Mouse (Mus musculus): ENCODE measurements around the gene Ptpro.

The Ptpro gene

GRCm38 (mm10) chr6:137498781-137499180, 246.7 kb downstream of the Ptpro start:
- DNase-seq (ENCODE audit: low spot score) = no peak

- DNase-seq (ENCODE audit: low spot score) = no peak
These were observed 250.9 kb downstream of the Ptpro start for GRCm38 (mm10) chr6:137503009-137503408.

- DNase-seq (ENCODE audit: low spot score) = no peak
These were observed 251.3 kb downstream of the Ptpro start for GRCm38 (mm10) chr6:137503462-137503861.

DNA sequence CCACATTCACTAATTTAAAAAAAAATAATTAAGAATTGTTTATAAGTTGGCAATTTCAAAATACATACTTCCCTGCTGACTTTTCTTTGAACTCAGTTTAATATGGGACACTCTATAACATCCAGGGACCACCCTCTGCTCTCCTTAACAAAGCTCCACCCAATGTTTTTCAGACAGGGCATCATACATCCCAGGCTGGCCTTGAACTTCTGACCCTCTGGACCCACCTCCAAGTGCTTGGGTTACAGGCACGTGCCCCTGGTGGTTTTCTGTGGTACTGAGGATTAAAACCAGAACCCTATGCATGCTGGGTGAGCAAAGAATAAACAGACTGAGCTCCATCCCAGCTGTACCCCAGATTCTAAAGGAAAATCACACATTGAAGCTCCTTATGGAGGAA, 251.9 kb downstream of the Ptpro start:
- DNase-seq (ENCODE audit: low spot score) = no peak

- DNase-seq (ENCODE audit: low spot score) = no peak
These were observed 253.6 kb downstream of the Ptpro start for GRCm38 (mm10) chr6:137505555-137506227.

GRCm38 (mm10) chr6:137506563-137506962, 254.4 kb downstream of the Ptpro start:
- DNase-seq (ENCODE audit: low spot score) = no peak

- DNase-seq (ENCODE audit: low spot score) = no peak
These were observed 256.8 kb downstream of the Ptpro start for GRCm38 (mm10) chr6:137508936-137509335.

DNA sequence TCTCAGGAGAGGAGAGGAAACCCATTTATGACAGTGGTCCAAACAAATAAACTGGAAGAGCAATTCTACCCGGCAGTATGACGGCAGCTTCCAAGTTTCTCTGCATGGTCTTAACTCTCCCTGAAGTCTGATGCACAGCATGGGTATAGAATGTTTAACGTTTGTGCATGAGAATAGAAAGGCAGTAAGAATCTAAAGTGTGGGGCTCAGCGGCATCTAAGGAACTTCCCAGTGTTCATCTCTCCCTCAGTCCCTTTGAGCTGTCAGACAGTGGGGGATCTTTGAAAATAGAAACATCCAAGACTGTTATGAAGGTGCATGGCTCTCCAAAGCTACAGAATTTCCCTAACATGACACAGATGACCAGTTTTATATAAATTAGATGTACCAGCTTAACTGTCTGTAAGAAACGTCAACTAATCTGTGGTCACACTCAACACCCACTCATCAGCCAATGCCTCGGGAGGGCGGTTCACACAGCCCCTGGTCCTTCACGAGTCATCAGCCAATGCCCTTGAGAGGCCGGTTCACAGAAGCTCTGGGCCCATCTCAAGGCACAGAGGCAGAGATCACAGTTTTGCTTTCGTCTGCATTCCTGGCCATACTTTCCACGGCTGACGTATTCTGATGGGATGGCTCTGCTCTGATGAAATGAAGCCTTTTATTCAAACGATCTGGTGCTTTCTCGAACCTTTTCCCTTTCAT, 257.4 kb downstream of the Ptpro start:
- DNase-seq (ENCODE audit: low spot score) = no peak

GRCm38 (mm10) chr6:137512753-137513152, 260.6 kb downstream of the Ptpro start:
- no peak for DNase-seq (ENCODE audit: low spot score)

All from testis, postnatal 10 days (tissue).